Mouse (Mus musculus) brain, embryonic 14.5 days (tissue): ENCODE data around the gene Prr5.

Source experiments
- CTCF ChIP-seq: fragments of 200-500 bp; IDR thresholded peaks from 2 replicates; pipeline ENCODE4 v1.5.1; 2012; ENCODE audit warnings: inconsistent platforms, mild to moderate bottlenecking, moderate library complexity, borderline replicate concordance; ENCODE audit not compliant: insufficient read depth, insufficient read length; ENCODE audit errors: extremely low read depth
- POLR2A ChIP-seq: fragments of 200-500 bp; IDR thresholded peaks from 2 replicates; pipeline ENCODE4 v1.6.1; 2012; ENCODE audit warnings: mild to moderate bottlenecking, inconsistent platforms, borderline replicate concordance; ENCODE audit not compliant: poor library complexity, insufficient read depth, insufficient read length, severe bottlenecking; ENCODE audit errors: extremely low read depth

- TF ChIP-seq CTCF (no peak), POLR2A (no peak)
These were observed 22.1 kb downstream of the Prr5 start for GRCm38 (mm10) chr15:84691513-84691912.
